In genomic region chr1:133991277-133991676, GRCm38 (mm10) we compare ENCODE assay signal across 24 mouse cellular contexts. TPM values are rescaled to one million over a fixed set of nuclear protein-coding genes. Genes with fewer than 3 reads are reported as not detected.
A peak's percentile ranks its signal among the peaks of the same experiment; 100 is the strongest.
DNase-seq lines count a peak whose midpoint lies in the region; ATAC-seq and TF ChIP-seq lines count a peak whose summit lies in the region.
"Had no signal": no experiment of that assay in that cellular context is flagged by ENCODE, and none has a peak within 500 bp of the region (broad histone marks: within the 10 kb centered on the region; RNA-seq: fewer than 3 reads in every experiment).

No protein-coding gene starts in this region.

- no peaks in the 10 kb centered on the region for H3K27me3 ChIP-seq in forebrain, embryonic 11.5 days (ENCODE audit: control insufficient read depth, insufficient read depth, low read length)
- H3K27me3 ChIP-seq in forebrain, embryonic 12.5 days = no peaks in the 10 kb centered on the region
- no peaks in the 10 kb centered on the region for H3K27me3 ChIP-seq in kidney, embryonic 16.5 days (ENCODE audit: insufficient read depth, low read length)
- H3K27me3 ChIP-seq: embryonic facial prominence, embryonic 12.5 days; heart, embryonic 12.5 days; hindbrain, embryonic 12.5 days had no signal

- TF ChIP-seq CTCF in lung, adult 2 months (IDR thresholded peaks at IDR 0.05; ENCODE audit: insufficient read depth, low read length) = peak; percentile 30; the same call in 1 of the 2 replicates

- no peaks in the 10 kb centered on the region for H3K4me1 ChIP-seq in forebrain, embryonic 11.5 days (replicated peaks; ENCODE audit: control insufficient read depth, insufficient read depth, low read length)
- H3K4me1 ChIP-seq in forebrain, embryonic 12.5 days = no peaks in the 10 kb centered on the region
- no peaks in the 10 kb centered on the region; the same call in 1 of the 2 replicates for H3K4me1 ChIP-seq in lung, adult 2 months (ENCODE audit: control insufficient read depth, insufficient read depth, low read length)
- no peaks in the 10 kb centered on the region; the same call in 1 of the 2 replicates for H3K4me1 ChIP-seq in kidney, embryonic 16.5 days (ENCODE audit: insufficient read depth, low read length)
- H3K4me1 ChIP-seq: embryonic facial prominence, embryonic 12.5 days; hindbrain, embryonic 12.5 days; megakaryocyte, embryonic 14.5 days had no signal

- no peaks in the 10 kb centered on the region for H3K9me3 ChIP-seq in forebrain, embryonic 11.5 days (ENCODE audit: control insufficient read depth, low read length)
- no peaks in the 10 kb centered on the region for H3K9me3 ChIP-seq in forebrain, embryonic 12.5 days
- H3K9me3 ChIP-seq in kidney, embryonic 16.5 days (ENCODE audit: low read length) = no peaks in the 10 kb centered on the region
- H3K9me3 ChIP-seq: embryonic facial prominence, embryonic 12.5 days; heart, embryonic 12.5 days; hindbrain, embryonic 12.5 days had no signal

- no peaks in the 10 kb centered on the region for H3K36me3 ChIP-seq in forebrain, embryonic 11.5 days (ENCODE audit: control insufficient read depth, insufficient read depth, low read length)
- no peaks in the 10 kb centered on the region for H3K36me3 ChIP-seq in forebrain, embryonic 12.5 days (replicated peaks)
- H3K36me3 ChIP-seq in kidney, embryonic 16.5 days (ENCODE audit: insufficient read depth, low read length) = no peaks in the 10 kb centered on the region
- H3K36me3 ChIP-seq: embryonic facial prominence, embryonic 12.5 days; heart, embryonic 12.5 days; hindbrain, embryonic 12.5 days had no signal

- H3K27ac ChIP-seq in forebrain, embryonic 11.5 days (ENCODE audit: low read depth, low read length) = no peak overlapping the region
- no peak overlapping the region for H3K27ac ChIP-seq in forebrain, embryonic 12.5 days
- H3K27ac ChIP-seq in kidney, embryonic 16.5 days (ENCODE audit: low read length) = no peak overlapping the region
- H3K27ac ChIP-seq: embryonic facial prominence, embryonic 12.5 days; hindbrain, embryonic 12.5 days; kidney, postnatal 0 days had no signal

- 74% methylated on average over 8 of the region's 8 CpGs for WGBS in forebrain, embryonic 11.5 days
- WGBS in forebrain, embryonic 12.5 days = 76% methylated on average over 8 of the region's 8 CpGs
- WGBS in lung, adult 2 months = 31% methylated on average over 8 of the region's 8 CpGs
- WGBS in kidney, embryonic 16.5 days = 60% methylated on average over 8 of the region's 8 CpGs

- H3K4me3 ChIP-seq in forebrain, embryonic 11.5 days (ENCODE audit: low read depth, low read length) = no peak overlapping the region
- no peak overlapping the region for H3K4me3 ChIP-seq in forebrain, embryonic 12.5 days (replicated peaks)
- H3K4me3 ChIP-seq in lung, adult 2 months (replicated peaks; ENCODE audit: extremely low read depth, low read depth, low read length) = no peak overlapping the region
- no peak overlapping the region for H3K4me3 ChIP-seq in kidney, embryonic 16.5 days (ENCODE audit: low read length)
- H3K4me3 ChIP-seq: embryonic facial prominence, embryonic 12.5 days; heart, embryonic 12.5 days; hindbrain, embryonic 12.5 days; megakaryocyte, embryonic 14.5 days had no signal

- ATAC-seq in forebrain, embryonic 11.5 days (replicated peaks; ENCODE audit: low FRiP score) = no peak
- no peak for ATAC-seq in forebrain, embryonic 12.5 days (ENCODE audit: low FRiP score)
- ATAC-seq in monocyte, adult 5-6 weeks (replicated peaks; ENCODE audit: insufficient number of reproducible peaks, low FRiP score, low TSS enrichment, poor library complexity, severe bottlenecking) = no peak
- ATAC-seq in kidney, embryonic 16.5 days (ENCODE audit: low FRiP score, low TSS enrichment) = no peak
- ATAC-seq: CD4-positive, CD25-positive, alpha-beta regulatory T cell, adult 4 months; forebrain, embryonic 14.5 days had no signal

- no peak overlapping the region for H3K9ac ChIP-seq in forebrain, embryonic 11.5 days (ENCODE audit: low read length)
- no peak overlapping the region for H3K9ac ChIP-seq in forebrain, embryonic 12.5 days
- no peak overlapping the region for H3K9ac ChIP-seq in kidney, embryonic 16.5 days (replicated peaks; ENCODE audit: low read length)
- H3K9ac ChIP-seq: embryonic facial prominence, embryonic 12.5 days; heart, embryonic 12.5 days; hindbrain, embryonic 12.5 days had no signal

- TF ChIP-seq POLR2A in lung, adult 2 months (IDR thresholded peaks at IDR 0.05; ENCODE audit: borderline replicate concordance, extremely low read depth, low read depth, low read length) = no peak

- peak; percentile 4 for DNase-seq in forebrain, embryonic 11.5 days (ENCODE audit: low spot score)
- DNase-seq in 3134 (ENCODE audit: extremely low read depth, insufficient read length, low spot score) = peak; percentile 67
- no peak for DNase-seq in lung, adult 2 months
- peak; percentile 49 for DNase-seq in lung, postnatal 14 days
- DNase-seq in neural tube, embryonic 10.5 days (ENCODE audit: extremely low spot score, low spot score) = no peak
- DNase-seq: adrenal gland, adult 2 months; cerebellum, adult 11 months; cerebellum, postnatal 10 days; heart, postnatal 10 days; kidney, adult 18-20 months; midbrain, embryonic 14.5 days; right cerebral cortex, adult 18-20 months; thymus, postnatal 14 days had no signal

- H3K4me2 ChIP-seq in forebrain, embryonic 11.5 days (ENCODE audit: low read depth, low read length, severe bottlenecking) = no peak overlapping the region
- H3K4me2 ChIP-seq in forebrain, embryonic 12.5 days = no peak overlapping the region
- no peak overlapping the region for H3K4me2 ChIP-seq in kidney, embryonic 16.5 days (replicated peaks; ENCODE audit: low read depth, low read length)
- H3K4me2 ChIP-seq: embryonic facial prominence, embryonic 12.5 days; heart, embryonic 12.5 days; hindbrain, embryonic 12.5 days had no signal

RNA-seq across cellular contexts. Expression of gene Fmod, which starts 45.8 kb away (rescaled TPM):
- 2.2 and 3.6 TPM in 2 replicates for polyA plus RNA-seq in forebrain, embryonic 11.5 days (2014; fragmentation: Nextera tagmentation; extraction: Ambion mirVana)
- polyA plus RNA-seq in forebrain, embryonic 12.5 days (2016; fragmentation: Nextera tagmentation; extraction: Ambion mirVana) = 2.2 and 3.3 TPM in 2 replicates
- 7.9 and 14.2 TPM in 2 replicates for polyA plus RNA-seq in lung, adult 2 months (2012; rRNA removed)
- not detected in 3 replicates for total RNA-seq in monocyte, adult 5-6 weeks (2017)
- 12.5 and 17.1 TPM in 2 replicates for polyA plus RNA-seq in kidney, embryonic 16.5 days (2015; fragmentation: Nextera tagmentation; extraction: Ambion mirVana)
- total RNA-seq: granulocyte monocyte progenitor cell, adult 5-6 weeks had no signal
- polyA plus RNA-seq: CD4-positive, CD25-positive, alpha-beta regulatory T cell, adult 4 months had no signal

Comparison
In these comparisons a context has a peak if more than half of its experiments do, and no peak if none do; other contexts are left out.
1. DNase-seq: peak in forebrain, embryonic 11.5 days (single experiment), 3134 (single experiment) and lung, postnatal 14 days (single experiment); none in lung, adult 2 months (single experiment) and neural tube, embryonic 10.5 days (single experiment).